Mouse (Mus musculus) neural tube, embryonic 11.5 days (tissue): ENCODE results near the gene Eml5. TPM values are rescaled to one million over a fixed set of nuclear protein-coding genes. Genes with fewer than 3 reads are reported as not detected.
A peak's percentile ranks its signal among the peaks of the same experiment; 100 is the strongest.

Source experiments
- ATAC-seq: fragments of 200-750 bp; cut with Nextera tagmentation; 2 replicates; pipeline ENCODE4 v1.8.0; 2017; ENCODE audit warnings: moderate number of reproducible peaks, mild to moderate bottlenecking, moderate TSS enrichment, moderate library complexity; ENCODE audit not compliant: insufficient read depth, low FRiP score, low TSS enrichment
- DNase-seq: peaks from one replicate; pipeline ENCODE4 v3.0.0-alpha.2; 2015; ENCODE audit warnings: low spot score
- H3K27ac ChIP-seq: fragments of 300-500 bp; sonication (generic); 2 replicates; pipeline ENCODE4 v1.5.1; 2014; ENCODE audit warnings: low read depth, mild to moderate bottlenecking, low read length
- H3K27me3 ChIP-seq: fragments of 300-500 bp; sonication (generic); 2 replicates; pipeline ENCODE4 v1.6.1; 2014; ENCODE audit warnings: mild to moderate bottlenecking, low read length, mixed read lengths; ENCODE audit not compliant: control insufficient read depth, insufficient read depth
- H3K36me3 ChIP-seq: fragments of 300-500 bp; sonication (generic); 2 replicates; pipeline ENCODE4 v1.6.1; 2014; ENCODE audit warnings: mild to moderate bottlenecking, low read length, moderate library complexity, mixed read lengths; ENCODE audit not compliant: control insufficient read depth, insufficient read depth
- H3K4me1 ChIP-seq: fragments of 300-500 bp; sonication (generic); 2 replicates; pipeline ENCODE4 v1.6.1; 2014; ENCODE audit warnings: low read length, mixed read lengths; ENCODE audit not compliant: control insufficient read depth, insufficient read depth
- H3K4me2 ChIP-seq: fragments of 300-500 bp; sonication (generic); 2 replicates; pipeline ENCODE4 v1.6.1; 2014; ENCODE audit warnings: low read depth, mild to moderate bottlenecking, moderate library complexity
- H3K4me3 ChIP-seq: fragments of 300-500 bp; sonication (generic); 2 replicates; pipeline ENCODE4 v1.5.1; 2014; ENCODE audit warnings: low read depth, low read length
- H3K9ac ChIP-seq: fragments of 300-500 bp; sonication (generic); 2 replicates; pipeline ENCODE4 v1.6.1; 2014; ENCODE audit warnings: mild to moderate bottlenecking, low read length
- H3K9me3 ChIP-seq: fragments of 300-500 bp; sonication (generic); 2 replicates; pipeline ENCODE4 v1.6.1; 2016; ENCODE audit warnings: low read length; ENCODE audit not compliant: control insufficient read depth
- WGBS: fragments of 180-500 bp; shearing (Covaris S2); extraction: QIAGEN DNeasy Blood & Tissue Kit; methylation state at CpG from one replicate; pipeline ENCODE4 v1.1.7; 2014; 5-methylcytosine and 5-hydroxymethylcytosine counted together
- polyA plus RNA-seq: library from polyadenylated mRNA; unstranded; fragments of >200 nt; fragmentation: Nextera tagmentation; extraction: Ambion mirVana; gene quantifications from 2 replicates; pipeline ENCODE4 v1.2.1, GENCODE M21; 2014

Gene Eml5
- polyA plus RNA-seq, 1 experiment from 2014 or later, result 11.1 TPM

DNA sequence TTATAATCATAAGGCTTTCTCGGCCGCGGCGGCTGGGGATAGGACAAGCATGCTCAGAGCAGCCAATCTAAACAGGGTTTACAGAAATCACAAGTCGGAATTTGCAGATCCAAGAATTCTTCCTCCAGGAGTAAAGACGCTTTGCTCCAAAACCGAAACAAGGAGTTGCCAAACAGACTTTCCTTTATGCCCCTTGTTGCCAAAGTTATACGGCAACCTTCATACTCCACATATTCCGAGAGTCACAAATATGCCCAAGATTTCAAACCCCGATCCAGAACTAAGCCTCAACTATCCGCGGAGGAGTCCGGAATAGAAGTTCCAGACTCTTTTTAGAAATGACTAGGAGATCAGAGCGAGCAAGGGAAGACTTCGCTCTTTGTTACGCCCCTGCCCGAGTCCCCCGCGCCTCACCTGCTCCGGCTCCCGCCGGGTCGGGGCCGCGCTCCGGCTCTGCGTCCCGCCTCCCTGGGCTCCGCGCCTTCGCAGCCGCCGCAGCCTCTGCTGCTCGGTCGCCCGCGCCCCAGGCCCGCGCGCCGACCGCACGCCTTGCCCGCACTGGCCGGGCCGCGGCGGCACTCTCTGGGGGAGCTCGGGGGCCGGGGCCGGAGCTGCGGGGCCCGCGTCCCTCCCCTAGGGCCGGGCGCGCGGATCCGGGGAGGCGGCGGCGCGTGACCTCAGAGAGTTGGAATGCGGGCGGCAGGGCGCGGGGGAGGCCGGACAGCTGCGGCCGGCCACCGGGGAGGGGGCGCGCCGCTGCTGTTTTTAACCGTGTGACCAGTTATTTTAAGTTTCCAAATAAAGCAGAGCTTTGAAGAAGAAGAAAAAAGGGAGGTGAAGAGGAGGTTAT, 164.1 kb downstream of the Eml5 start, which contains the start of gene Ptpn21:
Gene Ptpn21, minus strand, starts transcription at position 455 of the 850 bp plus-strand sequence.
- H3K9me3 ChIP-seq, result no peaks in the 10 kb centered on the region
- DNase-seq, result peak; percentile 55
- H3K36me3 ChIP-seq, result no peaks in the 10 kb centered on the region
- H3K4me2 ChIP-seq, result peak within 1 kb of the TSS; percentile 83
- peaks cover 5% of the 10 kb centered on the region for H3K27me3 ChIP-seq
- H3K4me1 ChIP-seq, result peaks cover 17% of the 10 kb centered on the region
- WGBS, result under 1% methylated on average over 55 of the region's 75 CpGs
- H3K27ac ChIP-seq, result peak within 1 kb of the TSS; percentile 20; the same call in 1 of the 2 replicates
- H3K4me3 ChIP-seq, result peak within 1 kb of the TSS; percentile 85
- H3K9ac ChIP-seq, result peak within 1 kb of the TSS; percentile 91
- ATAC-seq, result peak; percentile 75

Other genes starting within 250 kb of the Eml5 start
- 6.6 and 6.8 TPM in 2 replicates for gene Ptpn21, start 164.1 kb downstream of the Eml5 start, polyA plus RNA-seq
- 169 and 170 TPM in 2 replicates for gene Zc3h14, start 154.5 kb downstream of the Eml5 start, polyA plus RNA-seq
- 32.2 and 35.0 TPM in 2 replicates for gene Ttc8, start 19.1 kb upstream of the Eml5 start, polyA plus RNA-seq